Mouse (Mus musculus) embryonic facial prominence, embryonic 14.5 days (tissue): ENCODE results near the gene Lhfp. TPM values are rescaled to one million over a fixed set of nuclear protein-coding genes. Genes with fewer than 3 reads are reported as not detected.

ENCODE experiments used
- ATAC-seq: fragments of 200-750 bp; cut with Nextera tagmentation; 2 replicates; pipeline ENCODE4 v1.8.0; 2017; ENCODE audit warnings: low read depth, moderate number of reproducible peaks, moderate TSS enrichment
- DNase-seq: peaks from one replicate; pipeline ENCODE4 v3.0.0-alpha.2; 2015; ENCODE audit warnings: low spot score
- H3K27ac ChIP-seq: fragments of 300-500 bp; sonication (generic); replicated peaks from 2 replicates; pipeline ENCODE4 v1.5.1; 2014; ENCODE audit warnings: low read depth, mild to moderate bottlenecking, low read length, moderate library complexity
- H3K27me3 ChIP-seq: fragments of 300-500 bp; sonication (generic); replicated peaks from 2 replicates; pipeline ENCODE4 v1.6.1; 2014; ENCODE audit warnings: low read length; ENCODE audit not compliant: control insufficient read depth, insufficient read depth
- H3K36me3 ChIP-seq: fragments of 300-500 bp; sonication (generic); 2 replicates; pipeline ENCODE4 v1.6.1; 2014; ENCODE audit warnings: low read length, mixed read lengths; ENCODE audit not compliant: control insufficient read depth, insufficient read depth
- H3K4me1 ChIP-seq: fragments of 300-500 bp; sonication (generic); 2 replicates; pipeline ENCODE4 v1.6.1; 2014; ENCODE audit warnings: antibody characterized with exemption, low read length; ENCODE audit not compliant: control insufficient read depth, insufficient read depth
- H3K4me2 ChIP-seq: fragments of 300-500 bp; sonication (generic); 2 replicates; pipeline ENCODE4 v1.6.1; 2014; ENCODE audit warnings: low read depth, mild to moderate bottlenecking, low read length, moderate library complexity, mixed read lengths
- H3K4me3 ChIP-seq: fragments of 300-500 bp; sonication (generic); 2 replicates; pipeline ENCODE4 v1.5.1; 2014; ENCODE audit warnings: low read depth, mild to moderate bottlenecking, low read length
- H3K9ac ChIP-seq: fragments of 300-500 bp; sonication (generic); 2 replicates; pipeline ENCODE4 v1.6.1; 2014; ENCODE audit warnings: low read depth, mild to moderate bottlenecking, low read length, moderate library complexity, mixed read lengths
- H3K9me3 ChIP-seq: fragments of 300-500 bp; sonication (generic); 2 replicates; pipeline ENCODE4 v1.6.1; 2016; ENCODE audit warnings: low read length; ENCODE audit not compliant: control insufficient read depth
- WGBS: fragments of 180-500 bp; shearing (Covaris S2); extraction: QIAGEN DNeasy Blood & Tissue Kit; methylation state at CpG from one replicate; pipeline ENCODE4 v1.1.7; 2014; 5-methylcytosine and 5-hydroxymethylcytosine counted together
- polyA plus RNA-seq: library from polyadenylated mRNA; unstranded; fragments of >200 nt; fragmentation: Nextera tagmentation; extraction: Ambion mirVana; gene quantifications from 2 replicates; pipeline ENCODE4 v1.2.1, GENCODE M21; 2014

Lhfp gene
- polyA plus RNA-seq, 1 experiment from 2014 or later: 73.9 TPM

- H3K4me2 ChIP-seq: no peak overlapping the region
- H3K4me3 ChIP-seq: no peak overlapping the region
- H3K4me1 ChIP-seq: no peaks in the 10 kb centered on the region
- 68% methylated on average over 3 of the region's 3 CpGs for WGBS
- H3K36me3 ChIP-seq: no peaks in the 10 kb centered on the region
- no peak overlapping the region for H3K9ac ChIP-seq
- ATAC-seq (no peak), DNase-seq (no peak)
- H3K27me3 ChIP-seq: no peaks in the 10 kb centered on the region
- no peak overlapping the region for H3K27ac ChIP-seq
- H3K9me3 ChIP-seq: 0 out of 2 replicates have a peak, but pooled peaks cover 3% of the 10 kb centered on the region
These were observed 251.1 kb downstream of the Lhfp start for GRCm38 (mm10) chr3:53292474-53292873.

GRCm38 (mm10) chr3:53292979-53293378 lies 251.7 kb downstream of the Lhfp start:
- Histone ChIP-seq H3K4me1 (no peaks in the 10 kb centered on the region), H3K4me2 (no peak overlapping the region), H3K9ac (no peak overlapping the region), H3K9me3 (0 out of 2 replicates have a peak, but pooled peaks cover 3% of the 10 kb centered on the region), H3K27me3 (no peaks in the 10 kb centered on the region), H3K4me3 (no peak overlapping the region), H3K27ac (no peak overlapping the region), H3K36me3 (no peaks in the 10 kb centered on the region)
- no peak for DNase-seq
- WGBS: 83% methylated on average over 4 of the region's 4 CpGs
- ATAC-seq: no peak

DNA sequence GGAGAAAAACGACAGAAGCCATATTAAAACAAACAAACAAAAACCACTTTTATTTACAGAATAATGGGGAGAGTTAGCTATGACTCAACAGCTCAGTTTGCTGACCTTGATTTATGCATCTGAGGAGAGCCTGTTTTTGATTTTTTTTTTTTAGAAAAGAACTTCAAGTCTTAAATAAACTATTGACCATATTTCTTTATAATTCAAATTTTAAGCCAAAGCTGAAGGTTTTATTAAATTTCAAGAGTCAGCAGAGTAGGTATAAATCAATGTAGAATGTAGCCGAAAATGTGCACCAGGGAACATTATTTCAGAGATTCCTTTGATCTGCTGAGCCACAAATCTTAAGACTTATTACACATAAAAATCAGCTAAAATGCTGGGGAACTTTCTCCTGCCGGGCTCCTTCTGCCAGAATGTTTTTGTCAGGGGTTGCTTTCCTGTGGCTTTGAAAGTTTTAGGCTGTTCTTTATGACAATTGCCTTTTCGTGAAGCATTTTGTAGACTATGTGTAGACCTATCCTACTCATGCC lies 252.6 kb downstream of the Lhfp start:
- no peak for ATAC-seq
- DNase-seq: no peak
- no peak overlapping the region for H3K4me3 ChIP-seq
- no peaks in the 10 kb centered on the region for H3K27me3 ChIP-seq
- H3K4me2 ChIP-seq: no peak overlapping the region
- H3K9ac ChIP-seq: no peak overlapping the region
- H3K36me3 ChIP-seq: no peaks in the 10 kb centered on the region
- H3K4me1 ChIP-seq: no peaks in the 10 kb centered on the region
- 57% methylated on average over 4 of the region's 4 CpGs for whole genome bisulfite sequencing
- H3K27ac ChIP-seq: no peak overlapping the region
- 0 out of 2 replicates have a peak, but pooled peaks cover 3% of the 10 kb centered on the region for H3K9me3 ChIP-seq

DNA sequence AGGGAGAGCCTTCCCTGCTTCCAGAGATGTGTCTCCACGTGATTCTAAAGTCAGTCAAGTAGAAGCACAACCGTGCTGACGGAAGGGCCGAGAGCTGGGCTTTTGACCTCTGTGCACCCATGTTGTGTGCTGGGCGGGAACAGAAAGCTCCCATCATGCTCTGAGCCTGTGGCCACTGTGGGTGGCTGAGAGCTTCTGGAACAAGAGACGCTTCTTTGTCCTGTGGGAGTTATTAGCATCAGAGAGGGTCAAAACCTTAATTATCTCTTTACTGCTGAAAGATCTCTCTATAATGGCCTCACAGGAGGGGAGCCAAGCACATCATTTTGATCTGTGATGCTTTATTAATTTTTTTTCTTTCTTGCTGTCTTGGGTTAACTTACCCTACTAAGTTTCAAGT lies 253.5 kb downstream of the Lhfp start:
- Histone ChIP-seq H3K4me2 (no peak overlapping the region), H3K27ac (no peak overlapping the region), H3K9ac (no peak overlapping the region), H3K36me3 (no peaks in the 10 kb centered on the region), H3K27me3 (no peaks in the 10 kb centered on the region), H3K4me3 (no peak overlapping the region), H3K9me3 (0 out of 2 replicates have a peak, but pooled peaks cover 3% of the 10 kb centered on the region), H3K4me1 (no peaks in the 10 kb centered on the region)
- 55% methylated on average over 6 of the region's 6 CpGs for WGBS
- no peak for ATAC-seq
- DNase-seq: peak; percentile 22

DNA sequence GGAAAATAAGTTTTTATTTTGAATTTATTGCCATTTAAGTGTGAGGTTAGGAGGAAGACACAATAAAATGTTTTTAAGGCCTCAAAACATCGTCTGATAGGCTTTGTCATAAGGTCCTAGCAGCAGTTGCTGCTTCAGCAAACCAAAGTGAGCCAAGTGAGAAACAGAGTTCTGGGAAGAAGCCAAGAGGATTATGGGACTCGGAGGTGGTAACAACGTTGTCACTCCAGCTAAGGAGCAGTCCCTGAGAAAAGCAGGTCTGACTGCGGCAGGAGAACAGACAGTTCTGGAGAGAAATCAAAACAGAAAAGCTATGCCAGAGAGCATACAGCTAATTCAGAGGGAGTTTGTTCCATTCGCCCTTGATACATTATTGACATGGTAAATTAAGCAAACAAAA lies 260.5 kb downstream of the Lhfp start:
- peaks cover 11% of the 10 kb centered on the region for H3K9me3 ChIP-seq
- 64% methylated on average over 5 of the region's 5 CpGs for WGBS
- no peak for ATAC-seq
- H3K4me1 ChIP-seq: no peaks in the 10 kb centered on the region
- no peak overlapping the region for H3K4me2 ChIP-seq
- H3K36me3 ChIP-seq: no peaks in the 10 kb centered on the region
- no peak overlapping the region for H3K27ac ChIP-seq
- H3K4me3 ChIP-seq: no peak overlapping the region
- no peak for DNase-seq
- H3K9ac ChIP-seq: no peak overlapping the region
- H3K27me3 ChIP-seq: no peaks in the 10 kb centered on the region

DNA sequence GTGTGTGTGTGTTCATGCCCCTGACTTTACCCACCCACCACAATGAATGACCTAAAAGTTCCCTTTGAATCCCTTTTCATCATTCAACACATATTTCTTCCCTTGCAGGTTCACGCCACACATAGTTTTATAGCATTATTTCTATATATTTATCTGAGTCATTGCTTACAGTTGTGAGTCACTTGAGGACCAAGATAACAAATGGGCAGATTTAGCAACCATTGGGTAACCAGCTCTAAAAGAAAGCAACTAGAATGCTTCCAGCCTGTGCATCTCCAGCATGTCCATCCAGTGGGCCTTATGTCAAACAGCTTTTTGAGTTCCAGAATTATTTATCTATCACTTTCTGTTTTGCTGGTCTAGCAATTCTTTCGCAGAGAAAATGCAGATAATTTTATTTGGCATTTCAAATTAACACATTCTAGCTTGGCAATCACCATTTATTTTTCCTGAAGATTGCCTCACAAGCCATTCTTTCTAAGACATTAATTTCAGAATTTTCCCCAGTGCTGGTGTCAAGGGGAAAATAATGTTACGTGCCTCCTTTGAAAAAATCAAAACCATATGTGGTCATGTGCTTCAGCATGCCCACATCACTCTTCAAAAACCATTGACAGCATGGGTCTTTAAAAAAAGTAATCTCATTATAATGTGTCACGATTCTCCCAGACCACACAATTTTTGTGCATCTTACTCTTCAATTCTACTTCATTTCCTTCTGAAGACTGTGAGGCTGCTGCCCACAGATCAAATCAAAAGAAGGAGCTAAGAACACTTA lies 263.0 kb downstream of the Lhfp start:
- Histone ChIP-seq H3K27me3 (no peaks in the 10 kb centered on the region), H3K27ac (no peak overlapping the region), H3K4me3 (no peak overlapping the region), H3K36me3 (no peaks in the 10 kb centered on the region), H3K4me2 (no peak overlapping the region), H3K9me3 (peaks cover 11% of the 10 kb centered on the region), H3K9ac (no peak overlapping the region), H3K4me1 (no peaks in the 10 kb centered on the region)
- DNase-seq (no peak), ATAC-seq (no peak)
- WGBS: 59% methylated on average over 4 of the region's 4 CpGs

DNA sequence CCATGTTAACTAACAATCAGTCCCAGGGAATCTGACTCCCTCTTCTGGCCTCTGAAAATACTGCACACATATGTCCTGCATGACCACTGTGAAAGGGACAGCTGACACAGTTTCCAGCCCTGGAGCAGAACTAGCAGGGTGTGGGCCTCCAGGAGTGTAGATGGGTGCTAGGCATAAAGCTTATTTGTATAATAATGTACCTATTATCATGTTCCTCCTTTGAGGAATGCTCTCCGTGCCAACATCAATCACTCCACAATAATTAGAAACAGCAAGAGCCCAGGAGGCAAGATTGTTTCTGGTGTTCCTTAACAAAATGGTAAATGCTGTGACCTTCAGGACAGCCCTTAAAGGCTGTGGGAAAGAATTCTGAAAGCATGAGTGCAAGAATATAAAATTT lies 264.5 kb downstream of the Lhfp start:
- DNase-seq (no peak), ATAC-seq (no peak)
- no peak overlapping the region for H3K4me3 ChIP-seq
- no peaks in the 10 kb centered on the region for H3K36me3 ChIP-seq
- no peak overlapping the region for H3K27ac ChIP-seq
- no peaks in the 10 kb centered on the region for H3K27me3 ChIP-seq
- H3K4me2 ChIP-seq: no peak overlapping the region
- H3K4me1 ChIP-seq: no peaks in the 10 kb centered on the region
- 58% methylated on average over 1 of the region's 1 CpGs for WGBS
- no peak overlapping the region for H3K9ac ChIP-seq
- peaks cover 11% of the 10 kb centered on the region for H3K9me3 ChIP-seq

DNA sequence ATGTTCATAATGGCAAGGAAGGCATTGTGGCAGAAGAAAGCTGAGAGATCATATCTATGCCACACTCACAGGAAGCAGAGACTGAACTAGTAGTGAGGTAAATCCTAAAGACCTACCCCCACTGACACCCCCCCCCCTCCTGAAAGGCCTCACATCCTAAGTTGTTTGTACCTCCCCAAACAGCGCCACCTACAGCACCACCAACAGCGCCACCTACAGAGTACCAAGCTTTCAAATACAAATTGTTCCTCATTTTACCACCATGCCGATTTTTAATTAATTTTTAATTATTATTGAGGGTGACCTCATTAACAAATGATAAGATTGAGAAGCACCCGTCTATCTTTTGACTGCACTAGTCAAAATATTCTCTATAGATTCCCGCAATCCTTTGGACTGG lies 267.3 kb downstream of the Lhfp start:
- 58% methylated on average over 5 of the region's 5 CpGs for WGBS
- H3K27ac ChIP-seq: no peak overlapping the region
- no peaks in the 10 kb centered on the region for H3K4me1 ChIP-seq
- DNase-seq (no peak), ATAC-seq (no peak)
- H3K27me3 ChIP-seq: no peaks in the 10 kb centered on the region
- H3K9ac ChIP-seq: no peak overlapping the region
- H3K36me3 ChIP-seq: no peaks in the 10 kb centered on the region
- H3K4me3 ChIP-seq: no peak overlapping the region
- H3K4me2 ChIP-seq: no peak overlapping the region
- peaks cover 11% of the 10 kb centered on the region for H3K9me3 ChIP-seq

DNA sequence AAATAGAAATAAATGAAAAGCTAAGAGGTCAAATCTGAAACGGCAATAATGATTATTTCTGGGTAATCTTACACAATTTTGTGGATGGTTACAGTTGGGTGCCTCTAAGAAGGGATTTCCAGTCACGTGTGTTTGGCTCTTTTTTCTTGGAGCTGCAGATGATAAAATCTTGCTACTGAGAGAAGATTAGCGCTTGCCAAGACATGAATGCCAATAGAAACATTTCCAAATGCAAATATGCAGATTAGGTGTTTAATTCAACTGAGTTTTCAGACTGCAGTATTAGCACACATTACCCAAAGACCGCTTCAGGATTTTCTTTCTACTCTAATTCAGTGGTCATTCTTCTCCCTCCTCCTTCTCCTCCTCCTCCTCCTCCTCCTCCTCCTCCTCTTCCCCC lies 268.8 kb downstream of the Lhfp start:
- H3K27me3 ChIP-seq: no peaks in the 10 kb centered on the region
- H3K9me3 ChIP-seq: peaks cover 11% of the 10 kb centered on the region
- ATAC-seq (no peak), DNase-seq (no peak)
- no peaks in the 10 kb centered on the region for H3K36me3 ChIP-seq
- H3K4me2 ChIP-seq: no peak overlapping the region
- H3K27ac ChIP-seq: no peak overlapping the region
- 57% methylated on average over 4 of the region's 4 CpGs for WGBS
- H3K4me1 ChIP-seq: no peaks in the 10 kb centered on the region
- no peak overlapping the region for H3K9ac ChIP-seq
- no peak overlapping the region for H3K4me3 ChIP-seq
